Mouse (Mus musculus) frontal cortex, postnatal 10 days (tissue): Measurements from ENCODE around the gene Olfr644.

Source experiments
- DNase-seq, 2 experiments: peaks; one replicate each; pipeline ENCODE4 v3.0.0; 2022; ENCODE audit warnings: low spot score in 2 of 2, mixed read lengths in 1 of 2

Olfr644 gene

GRCm38 (mm10) chr7:104071769-104072168 lies at the start of gene Olfr644:
Gene Olfr644 (minus strand): TSS chr7:104071869.
- DNase-seq, result no peak

GRCm38 (mm10) chr7:104104757-104104972 lies 33.0 kb upstream of the Olfr644 start, which contains the start of gene Olfr646:
Gene Olfr646 (plus strand): TSS chr7:104104873.
- no peak for DNase-seq

GRCm38 (mm10) chr7:104103913-104104756 lies 32.5 kb upstream of the Olfr644 start:
- DNase-seq, result no peak

- no peak for DNase-seq
These were observed 13.7 kb upstream of the Olfr644 start, which contains the start of gene Olfr645 for GRCm38 (mm10) chr7:104085365-104085764. Gene Olfr645 (minus strand): TSS chr7:104085465.

- DNase-seq, result no peak
These were observed 10.3 kb downstream of the Olfr644 start, which contains the start of gene 4930516K23Rik for GRCm38 (mm10) chr7:104061345-104061744. Gene 4930516K23Rik (minus strand): TSS chr7:104061445.

GRCm38 (mm10) chr7:104059215-104059614 lies 12.5 kb downstream of the Olfr644 start:
- DNase-seq, result no peak

- no peak for DNase-seq
These were observed 19.1 kb downstream of the Olfr644 start, which contains the start of gene Olfr642 for GRCm38 (mm10) chr7:104052566-104052965. Gene Olfr642 (minus strand): TSS chr7:104052666.

- no peak for DNase-seq
These were observed 20.9 kb downstream of the Olfr644 start for GRCm38 (mm10) chr7:104050745-104051144.

GRCm38 (mm10) chr7:104035145-104035544 lies 36.5 kb downstream of the Olfr644 start, which contains the start of gene Olfr641:
Gene Olfr641 (plus strand): TSS chr7:104035445.
- DNase-seq, result no peak

- no peak for DNase-seq
These were observed 44.7 kb downstream of the Olfr644 start for GRCm38 (mm10) chr7:104026978-104027377.

- DNase-seq, result no peak
These were observed 46.2 kb downstream of the Olfr644 start, which contains the start of gene Olfr640 for GRCm38 (mm10) chr7:104025473-104025872. Gene Olfr640 (minus strand): TSS chr7:104025573.

GRCm38 (mm10) chr7:104021651-104022050 lies 50.0 kb downstream of the Olfr644 start:
- no peak for DNase-seq

- no peak for DNase-seq
These were observed 52.7 kb downstream of the Olfr644 start for GRCm38 (mm10) chr7:104018953-104019352.

GRCm38 (mm10) chr7:104017203-104017602 lies 54.5 kb downstream of the Olfr644 start, which contains the start of gene Olfr639:
Gene Olfr639 (minus strand): TSS chr7:104017303.
- DNase-seq, result no peak
